Mouse (Mus musculus) liver, embryonic 15.5 days (tissue): Measurements from ENCODE around the gene Hist1h2bm. TPM values are rescaled to one million over a fixed set of nuclear protein-coding genes. Genes with fewer than 3 reads are reported as not detected.
"Not testable (repeated sequence)": the region's sequence is repeated elsewhere in the genome, so short reads cannot be mapped to it uniquely, and the experiment has no call there.

Experiments
- ATAC-seq: fragments of 200-750 bp; cut with Nextera tagmentation; 2 replicates; pipeline ENCODE4 v1.8.0; 2017; ENCODE audit warnings: moderate number of reproducible peaks, mild to moderate bottlenecking, moderate library complexity; ENCODE audit not compliant: insufficient read depth
- H3K27ac ChIP-seq: fragments of 300-500 bp; sonication (generic); replicated peaks from 2 replicates; pipeline ENCODE4 v1.5.1; 2015; ENCODE audit warnings: mild to moderate bottlenecking, inconsistent platforms
- H3K27me3 ChIP-seq: fragments of 300-500 bp; sonication (generic); 2 replicates; pipeline ENCODE4 v1.6.1; 2015; ENCODE audit warnings: mild to moderate bottlenecking, inconsistent platforms
- H3K36me3 ChIP-seq: fragments of 300-500 bp; sonication (generic); replicated peaks from 2 replicates; pipeline ENCODE4 v1.6.1; 2015; ENCODE audit warnings: moderate library complexity, mild to moderate bottlenecking, inconsistent platforms
- H3K4me1 ChIP-seq: fragments of 300-500 bp; sonication (generic); replicated peaks from 2 replicates; pipeline ENCODE4 v1.6.1; 2015; ENCODE audit warnings: inconsistent platforms
- H3K4me2 ChIP-seq: fragments of 300-500 bp; sonication (generic); 2 replicates; pipeline ENCODE4 v1.6.1; 2015; ENCODE audit warnings: moderate library complexity, mild to moderate bottlenecking, inconsistent platforms
- H3K4me3 ChIP-seq: fragments of 300-500 bp; sonication (generic); replicated peaks from 2 replicates; pipeline ENCODE4 v1.5.1; 2015; ENCODE audit warnings: mild to moderate bottlenecking, inconsistent platforms
- H3K9ac ChIP-seq: fragments of 300-500 bp; sonication (generic); 2 replicates; pipeline ENCODE4 v1.6.1; 2015; ENCODE audit warnings: moderate library complexity, mild to moderate bottlenecking, inconsistent platforms
- H3K9me3 ChIP-seq: fragments of 300-500 bp; sonication (generic); replicated peaks from 2 replicates; pipeline ENCODE4 v1.6.1; 2016; ENCODE audit warnings: inconsistent platforms
- WGBS: fragments of 180-500 bp; shearing (Covaris S2); methylation state at CpG from one replicate; pipeline ENCODE4 v1.1.7; 2015; ENCODE audit warnings: mixed read lengths; ENCODE audit not compliant: insufficient replicate concordance; 5-methylcytosine and 5-hydroxymethylcytosine counted together
- polyA plus RNA-seq: library from polyadenylated mRNA; unstranded; fragments of >200 nt; fragmentation: Nextera tagmentation; extraction: Ambion mirVana; gene quantifications from 2 replicates; pipeline ENCODE4 v1.2.1, GENCODE M21; 2015

Hist1h2bm gene
- polyA plus RNA-seq, 1 experiment from 2014 or later: 8.8 TPM

- under 1% methylated on average over 21 of the region's 21 CpGs for WGBS
- peak overlapping the region; percentile 92 for H3K27ac ChIP-seq
- peaks cover 36% of the 10 kb centered on the region for H3K4me1 ChIP-seq
- 0 out of 2 replicates have a peak, but pooled peaks cover 3% of the 10 kb centered on the region for H3K36me3 ChIP-seq
- peak; percentile 64 for ATAC-seq
- H3K9me3 ChIP-seq: no peaks in the 10 kb centered on the region
- H3K4me3 ChIP-seq: peak overlapping the region; percentile 59
- no peaks in the 10 kb centered on the region for H3K27me3 ChIP-seq
- peak overlapping the region; percentile 85 for H3K4me2 ChIP-seq
- H3K9ac ChIP-seq: peak overlapping the region; percentile 63
Measured at GRCm38 (mm10) chr13:21734010-21734905, 12.4 kb downstream of the Hist1h2bm start.

GRCm38 (mm10) chr13:21734906-21735767 is 13.3 kb downstream of the Hist1h2bm start, which contains the start of gene Hist1h4j:
Gene Hist1h4j (plus strand): TSS chr13:21735064.
- peaks cover 36% of the 10 kb centered on the region for H3K4me1 ChIP-seq
- WGBS: under 1% methylated on average over 49 of the region's 56 CpGs
- not testable (repeated sequence) for H3K27me3 ChIP-seq, H3K9me3 ChIP-seq, H3K36me3 ChIP-seq
- H3K4me2 ChIP-seq: peak within 1 kb of the TSS; percentile 85
- H3K4me3 ChIP-seq: peak within 1 kb of the TSS; percentile 59
- peak; percentile 90 for ATAC-seq
- H3K27ac ChIP-seq: peak within 1 kb of the TSS; percentile 92
- H3K9ac ChIP-seq: peak within 1 kb of the TSS; percentile 63

GRCm38 (mm10) chr13:21745006-21745405 is 23.2 kb downstream of the Hist1h2bm start:
- Histone ChIP-seq H3K4me2 (no peak overlapping the region), H3K9me3 (no peaks in the 10 kb centered on the region), H3K4me1 (peaks cover 31% of the 10 kb centered on the region), H3K36me3 (0 out of 2 replicates have a peak, but pooled peaks cover 9% of the 10 kb centered on the region), H3K9ac (no peak overlapping the region), H3K27me3 (no peaks in the 10 kb centered on the region), H3K4me3 (no peak overlapping the region), H3K27ac (no peak overlapping the region)
- WGBS: 19% methylated on average over 1 of the region's 1 CpGs
- ATAC-seq: no peak

- H3K9ac ChIP-seq: peak overlapping the region; percentile 79
- no peaks in the 10 kb centered on the region for H3K27me3 ChIP-seq
- H3K4me2 ChIP-seq: peak overlapping the region; percentile 77
- H3K4me1 ChIP-seq: peaks cover 45% of the 10 kb centered on the region
- H3K36me3 ChIP-seq: 0 out of 2 replicates have a peak, but pooled peaks cover 9% of the 10 kb centered on the region
- H3K4me3 ChIP-seq: peak overlapping the region; percentile 69
- WGBS: 1% methylated on average over 5 of the region's 5 CpGs
- peak overlapping the region; percentile 95 for H3K27ac ChIP-seq
- no peak for ATAC-seq
- no peaks in the 10 kb centered on the region for H3K9me3 ChIP-seq
Measured at GRCm38 (mm10) chr13:21749387-21750158, 27.7 kb downstream of the Hist1h2bm start.

GRCm38 (mm10) chr13:21750159-21751017 is 28.5 kb downstream of the Hist1h2bm start, which contains the start of gene Hist1h4k:
Gene Hist1h4k (minus strand): TSS chr13:21750505.
- ATAC-seq: peak; percentile 47
- under 1% methylated on average over 45 of the region's 56 CpGs for WGBS

GRCm38 (mm10) chr13:21751417-21751816 is 29.6 kb downstream of the Hist1h2bm start:
- Histone ChIP-seq H3K9ac (peak overlapping the region; percentile 62), H3K4me1 (peaks cover 42% of the 10 kb centered on the region), H3K4me2 (peak overlapping the region; percentile 74), H3K27me3 (no peaks in the 10 kb centered on the region), H3K9me3 (no peaks in the 10 kb centered on the region), H3K27ac (peak overlapping the region; percentile 99), H3K4me3 (peak overlapping the region; percentile 57), H3K36me3 (0 out of 2 replicates have a peak, but pooled peaks cover 7% of the 10 kb centered on the region)
- no peak for ATAC-seq

More at GRCm38 (mm10) chr13:21750159-21751017, 28.5 kb downstream of the Hist1h2bm start, which contains the start of gene Hist1h4k:
- H3K9me3 ChIP-seq, H3K36me3 ChIP-seq, H3K27me3 ChIP-seq: not testable (repeated sequence)
- Histone ChIP-seq H3K9ac (peak within 1 kb of the TSS; percentile 79), H3K4me1 (peaks cover 44% of the 10 kb centered on the region), H3K4me3 (peak within 1 kb of the TSS; percentile 69), H3K4me2 (peak within 1 kb of the TSS; percentile 77), H3K27ac (peak within 1 kb of the TSS; percentile 99)

GRCm38 (mm10) chr13:21751827-21752226 is 30.0 kb downstream of the Hist1h2bm start:
- Histone ChIP-seq H3K36me3 (0 out of 2 replicates have a peak, but pooled peaks cover 4% of the 10 kb centered on the region), H3K4me2 (peak overlapping the region; percentile 74), H3K4me3 (peak overlapping the region; percentile 57), H3K27ac (peak overlapping the region; percentile 99), H3K9ac (peak overlapping the region; percentile 62), H3K4me1 (peaks cover 42% of the 10 kb centered on the region), H3K27me3 (no peaks in the 10 kb centered on the region), H3K9me3 (no peaks in the 10 kb centered on the region)
- 35% methylated on average over 3 of the region's 3 CpGs for WGBS
- ATAC-seq: no peak

- 0 out of 2 replicates have a peak, but pooled peaks cover 2% of the 10 kb centered on the region for H3K36me3 ChIP-seq
- 26% methylated on average over 3 of the region's 3 CpGs for WGBS
- peak overlapping the region; percentile 62 for H3K9ac ChIP-seq
- no peaks in the 10 kb centered on the region for H3K27me3 ChIP-seq
- no peak for ATAC-seq
- peak overlapping the region; percentile 99 for H3K27ac ChIP-seq
- peaks cover 38% of the 10 kb centered on the region for H3K4me1 ChIP-seq
- no peaks in the 10 kb centered on the region for H3K9me3 ChIP-seq
- peak overlapping the region; percentile 57 for H3K4me3 ChIP-seq
- H3K4me2 ChIP-seq: peak overlapping the region; percentile 74
Measured at GRCm38 (mm10) chr13:21752356-21752755, 30.5 kb downstream of the Hist1h2bm start.

GRCm38 (mm10) chr13:21753051-21753523 is 31.2 kb downstream of the Hist1h2bm start:
- 0% methylated on average over 10 of the region's 10 CpGs for WGBS
- peaks cover 39% of the 10 kb centered on the region for H3K4me1 ChIP-seq
- no peak for ATAC-seq
- H3K27ac ChIP-seq: peak overlapping the region; percentile 99
- H3K27me3 ChIP-seq: no peaks in the 10 kb centered on the region
- H3K4me3 ChIP-seq: peak overlapping the region; percentile 57
- peak overlapping the region; percentile 62 for H3K9ac ChIP-seq
- 0 out of 2 replicates have a peak, but pooled peaks cover 2% of the 10 kb centered on the region for H3K36me3 ChIP-seq
- H3K4me2 ChIP-seq: peak overlapping the region; percentile 74
- no peaks in the 10 kb centered on the region for H3K9me3 ChIP-seq
